ENCODE assay signal across 9 mouse cellular contexts in genomic region chr3:41058395-41058794, GRCm38 (mm10). TPM values are rescaled to one million over a fixed set of nuclear protein-coding genes. Genes with fewer than 3 reads are reported as not detected.
DNase-seq lines count a peak whose midpoint lies in the region; ATAC-seq and TF ChIP-seq lines count a peak whose summit lies in the region.
"Had no signal": no experiment of that assay in that cellular context is flagged by ENCODE, and none has a peak within 500 bp of the region (broad histone marks: within the 10 kb centered on the region; RNA-seq: fewer than 3 reads in every experiment).

No protein-coding gene starts in this region.

- no peaks in the 10 kb centered on the region for H3K79me2 ChIP-seq in heart, adult 2 months (replicated peaks; ENCODE audit: control insufficient read depth, insufficient read depth, low read length)

- no peak for TF ChIP-seq EP300 in lung, postnatal 0 days (IDR thresholded peaks at IDR 0.05)
- no peak for TF ChIP-seq EP300 in heart, adult 2 months (IDR thresholded peaks at IDR 0.05; ENCODE audit: insufficient read depth, low read depth, low read length)

- peak; percentile 83 for ATAC-seq in lung, postnatal 0 days

- DNase-seq in kidney, adult 2 months, result peak; percentile 16
- DNase-seq in kidney, postnatal 14 days, result no peak
- DNase-seq in brain, embryonic 14.5 days (ENCODE audit: low read depth), result peak; percentile 85
- peak; percentile 34 to 39 for DNase-seq in frontal cortex, postnatal 10 days (ENCODE audit: low spot score in 2 of 2)
- peak; percentile 68 for DNase-seq in lung, postnatal 0 days (ENCODE audit: low spot score)
- no peak for DNase-seq in thymus, postnatal 4 days
- no peak for DNase-seq in embryo, embryonic 11 days
- DNase-seq in heart, adult 2 months, result no peak

- H3K4me3 ChIP-seq in kidney, adult 2 months (ENCODE audit: insufficient read depth, low read depth, low read length), result no peak overlapping the region
- no peak overlapping the region for H3K4me3 ChIP-seq in lung, postnatal 0 days (ENCODE audit: low read depth, low read length)
- no peak overlapping the region for H3K4me3 ChIP-seq in heart, adult 2 months

- no peak for TF ChIP-seq CTCF in kidney, adult 2 months (conservative IDR thresholded peaks at IDR 0.05; ENCODE audit: insufficient read depth, insufficient read length, low read depth, low read length)
- TF ChIP-seq CTCF in brain, embryonic 14.5 days (IDR thresholded peaks at IDR 0.05; ENCODE audit: borderline replicate concordance, extremely low read depth, insufficient read depth, insufficient read length), result no peak
- no peak for TF ChIP-seq CTCF in lung, postnatal 0 days (IDR thresholded peaks at IDR 0.05)
- TF ChIP-seq CTCF in heart, adult 2 months (IDR thresholded peaks at IDR 0.05), result no peak

- H3K4me2 ChIP-seq in lung, postnatal 0 days (replicated peaks; ENCODE audit: low read depth, low read length), result no peak overlapping the region

- no peaks in the 10 kb centered on the region for H3K36me3 ChIP-seq in kidney, adult 2 months (ENCODE audit: control insufficient read depth, insufficient read depth, low read length)
- H3K36me3 ChIP-seq in lung, postnatal 0 days (ENCODE audit: insufficient read depth, low read length), result no peaks in the 10 kb centered on the region
- H3K36me3 ChIP-seq in heart, adult 2 months (ENCODE audit: control insufficient read depth, insufficient read depth, low read length), result no peaks in the 10 kb centered on the region

- no peak overlapping the region for H3K27ac ChIP-seq in kidney, adult 2 months (ENCODE audit: insufficient read depth, low read depth, low read length)
- no peak overlapping the region for H3K27ac ChIP-seq in lung, postnatal 0 days (ENCODE audit: low read length)
- no peak overlapping the region for H3K27ac ChIP-seq in heart, adult 2 months
- H3K27ac ChIP-seq: liver, embryonic 14.5 days had no signal

- H3K9me3 ChIP-seq in lung, postnatal 0 days (ENCODE audit: low read length), result no peaks in the 10 kb centered on the region

- H3K27me3 ChIP-seq in kidney, adult 2 months (replicated peaks; ENCODE audit: control insufficient read depth, insufficient read depth, low read length), result no peaks in the 10 kb centered on the region
- H3K27me3 ChIP-seq in lung, postnatal 0 days (replicated peaks; ENCODE audit: insufficient read depth, low read length), result no peaks in the 10 kb centered on the region
- no peaks in the 10 kb centered on the region for H3K27me3 ChIP-seq in heart, adult 2 months (ENCODE audit: control insufficient read depth, insufficient read depth, low read length)

- no peak overlapping the region for H3K9ac ChIP-seq in lung, postnatal 0 days (replicated peaks; ENCODE audit: low read depth)
- no peak overlapping the region for H3K9ac ChIP-seq in heart, adult 2 months (ENCODE audit: low read depth, low read length)
- H3K9ac ChIP-seq: liver, embryonic 14.5 days had no signal

- 55% methylated on average over 2 of the region's 2 CpGs for WGBS in kidney, adult 2 months
- WGBS in lung, postnatal 0 days, result 46% methylated on average over 2 of the region's 2 CpGs
- 53% methylated on average over 2 of the region's 2 CpGs for WGBS in heart, adult 2 months

- no peaks in the 10 kb centered on the region for H3K4me1 ChIP-seq in kidney, adult 2 months (ENCODE audit: control insufficient read depth, insufficient read depth, low read length)
- no peaks in the 10 kb centered on the region; the same call in 1 of the 2 replicates for H3K4me1 ChIP-seq in lung, postnatal 0 days (ENCODE audit: insufficient read depth, low read depth, low read length)
- H3K4me1 ChIP-seq in heart, adult 2 months (ENCODE audit: control insufficient read depth, insufficient read depth, low read length), result no peaks in the 10 kb centered on the region

- intact Hi-C loops in heart, adult 2 months (cut with DNase I), result no loop called here

- TF ChIP-seq POLR2A in kidney, adult 2 months (IDR thresholded peaks at IDR 0.05; ENCODE audit: low read depth, low read length), result no peak
- TF ChIP-seq POLR2A in brain, embryonic 14.5 days (IDR thresholded peaks at IDR 0.05; ENCODE audit: borderline replicate concordance, extremely low read depth, insufficient read depth, insufficient read length, poor library complexity, severe bottlenecking), result no peak
- TF ChIP-seq POLR2A in heart, adult 2 months (IDR thresholded peaks at IDR 0.05; ENCODE audit: insufficient read depth, low read depth, low read length), result no peak

RNA-seq across cellular contexts. Expression of gene Pgrmc2, which starts 24.5 kb away (rescaled TPM):
- 19.4 and 21.5 TPM in 2 replicates for polyA plus RNA-seq in kidney, adult 2 months (2012; rRNA removed)
- 25.5 and 29.2 TPM in 2 replicates for polyA plus RNA-seq in brain, embryonic 14.5 days (2012; rRNA removed)
- polyA plus RNA-seq in lung, postnatal 0 days (2015; fragmentation: Nextera tagmentation; extraction: Ambion mirVana), result 22.1 and 24.4 TPM in 2 replicates
- 10 to 100 TPM; 28.7 to 34.5 TPM for total RNA-seq in heart, adult 2 months (2021)
- polyA plus RNA-seq in heart, adult 2 months (2012; rRNA removed), result 12.2 and 17.0 TPM in 2 replicates

Comparison
In these comparisons a context has a peak if more than half of its experiments do, and no peak if none do; other contexts are left out.
1. DNase-seq: peak in kidney, adult 2 months (single experiment), brain, embryonic 14.5 days (single experiment), frontal cortex, postnatal 10 days (2 of 2) and lung, postnatal 0 days (single experiment); none in kidney, postnatal 14 days (single experiment), thymus, postnatal 4 days (single experiment), embryo, embryonic 11 days (single experiment) and heart, adult 2 months (0 of 2).